Mouse (Mus musculus) cerebellum, postnatal 25 days (tissue): Measurements from ENCODE around the gene Gm21190.
"Not testable (repeated sequence)": the region's sequence is repeated elsewhere in the genome, so short reads cannot be mapped to it uniquely, and the experiment has no call there.

Experiments
- DNase-seq, 2 experiments: peaks; one replicate each; pipeline ENCODE4 v3.0.0; 2021; ENCODE audit warnings: mixed read lengths in 2 of 2

Gm21190 gene

GRCm38 (mm10) chr5:15488743-15489142, 40.3 kb downstream of the Gm21190 start:
- no peak for DNase-seq

GRCm38 (mm10) chr5:15484616-15485015, 44.4 kb downstream of the Gm21190 start:
- DNase-seq, result not testable (repeated sequence)

GRCm38 (mm10) chr5:15483576-15483975, 45.4 kb downstream of the Gm21190 start:
- DNase-seq, result not testable (repeated sequence)

DNA sequence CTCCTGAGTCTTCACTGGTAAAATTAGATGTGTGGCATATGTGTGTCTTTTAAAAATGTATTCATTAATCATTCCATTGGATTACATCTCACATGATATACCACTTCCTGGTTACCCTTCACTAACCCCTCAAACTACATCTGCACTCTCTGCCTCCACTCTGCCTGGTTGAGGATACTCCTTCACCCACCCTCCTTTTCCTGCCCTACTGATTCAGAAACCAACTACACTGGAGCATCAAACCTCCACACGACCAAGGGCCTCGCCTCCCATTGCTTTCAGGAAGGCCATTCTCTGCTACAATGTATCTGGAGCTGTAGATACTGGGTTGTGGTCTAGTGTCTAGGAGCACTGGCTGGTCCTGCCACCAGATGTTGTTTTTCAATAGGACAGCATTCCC, 46.2 kb downstream of the Gm21190 start:
- DNase-seq, result not testable (repeated sequence)

GRCm38 (mm10) chr5:15476423-15476822, 52.6 kb downstream of the Gm21190 start, which contains the start of gene Gm21149:
TSS of gene Gm21149 (minus strand) at chr5:15476523.
- not testable (repeated sequence) for DNase-seq
